Mouse (Mus musculus): Measurements from ENCODE around the gene Nutf2-ps1. TPM values are rescaled to one million over a fixed set of nuclear protein-coding genes. Genes with fewer than 3 reads are reported as not detected.

Nutf2-ps1 gene
- total RNA-seq, 2 experiments from 2014 or later: 76.4 to 81.0 TPM

GRCm38 (mm10) chr19:53571056-53571455 is 17.8 kb downstream of the Nutf2-ps1 start:
- no peak for DNase-seq

DNA sequence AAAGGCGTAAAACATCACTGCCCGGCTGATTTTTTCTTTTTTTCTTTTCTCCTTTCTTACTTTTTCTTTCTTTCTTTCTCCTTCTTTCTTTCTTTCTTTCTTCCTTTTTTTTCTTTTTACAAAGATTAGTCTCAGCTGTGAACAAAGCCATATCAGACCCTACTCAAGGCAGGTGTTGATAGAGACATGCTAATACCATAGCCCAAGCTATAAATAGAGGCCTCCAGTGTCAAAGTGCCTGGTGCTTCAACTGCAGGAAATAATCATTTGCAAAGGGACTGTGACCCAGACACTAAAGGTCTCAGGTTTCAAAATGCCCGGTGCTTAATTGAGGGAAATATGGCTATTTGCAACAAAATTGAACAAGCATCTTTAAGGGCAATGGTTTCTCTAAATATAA is 20.3 kb downstream of the Nutf2-ps1 start:
- DNase-seq: no peak

- DNase-seq: no peak
Measured at GRCm38 (mm10) chr19:53567864-53568263, 21.0 kb downstream of the Nutf2-ps1 start.

DNA sequence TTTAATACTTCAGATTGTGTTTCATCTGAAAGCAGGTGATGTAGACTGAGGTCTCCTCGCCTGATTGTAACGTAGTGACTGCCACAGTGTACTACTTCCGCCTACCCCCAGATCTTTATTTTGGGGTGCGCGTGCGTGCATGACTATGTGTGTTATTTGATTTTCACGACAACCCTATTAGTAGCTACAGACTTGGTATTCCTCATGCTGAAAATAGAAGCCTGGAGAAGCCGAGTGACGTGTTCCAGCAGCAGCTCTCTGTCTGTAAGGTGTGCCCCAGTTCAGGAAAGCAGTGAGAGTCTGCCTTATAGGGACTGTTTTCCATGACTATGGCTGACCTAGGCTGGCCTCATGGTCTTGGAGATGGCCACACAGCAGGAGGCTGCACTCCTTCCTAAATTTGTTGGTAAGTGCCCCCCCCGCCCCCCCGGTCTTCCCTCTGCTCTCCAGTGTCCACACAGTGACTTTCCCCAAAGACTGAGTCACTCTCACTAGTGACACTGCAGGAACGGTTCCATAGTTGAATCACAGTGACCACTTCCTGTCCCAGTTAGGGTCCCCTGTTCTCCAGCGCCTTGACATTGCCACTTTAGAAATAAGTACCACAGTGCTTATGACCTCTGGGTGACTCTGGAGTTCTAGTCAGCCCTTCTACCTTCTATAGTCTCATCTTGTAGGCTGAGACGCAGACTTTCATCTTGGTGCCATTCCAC is 23.1 kb downstream of the Nutf2-ps1 start:
- no peak for DNase-seq

- no peak for DNase-seq
Measured at GRCm38 (mm10) chr19:53564174-53564573, 24.7 kb downstream of the Nutf2-ps1 start.

GRCm38 (mm10) chr19:53560436-53560835 is 28.4 kb downstream of the Nutf2-ps1 start:
- DNase-seq: no peak

DNA sequence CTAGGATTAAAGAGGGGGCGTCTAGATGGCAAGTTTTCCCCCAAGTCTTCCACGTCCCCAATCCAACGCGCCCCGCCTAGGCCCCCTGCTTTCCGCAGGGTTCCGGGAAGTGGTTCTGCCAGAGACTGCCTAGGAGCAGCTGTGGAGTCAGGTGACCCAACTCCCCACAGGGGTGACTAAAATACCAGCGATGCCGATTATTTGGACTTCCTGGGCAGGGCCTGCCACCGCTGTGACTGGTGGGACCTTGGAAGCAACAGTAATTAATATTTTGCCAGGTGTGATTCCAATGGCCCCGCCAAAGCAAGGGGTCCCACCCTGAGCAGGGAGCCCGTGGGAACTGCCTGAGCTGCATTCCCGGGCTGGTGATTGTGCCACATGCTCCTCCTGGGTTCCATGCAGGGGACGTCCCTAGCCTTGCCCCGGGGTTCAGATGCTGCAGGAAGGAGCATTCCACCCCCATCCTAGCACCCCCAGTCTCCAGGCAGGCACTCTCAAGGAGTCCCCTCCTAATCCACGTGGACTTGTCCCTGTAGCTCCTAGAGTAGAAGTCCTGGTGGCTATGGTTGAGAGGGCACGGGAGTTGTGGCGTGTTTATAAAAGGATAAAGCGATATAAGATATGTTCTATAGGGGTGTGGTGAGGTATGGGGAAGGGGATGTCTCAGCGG is 31.5 kb downstream of the Nutf2-ps1 start:
- DNase-seq: no peak

DNA sequence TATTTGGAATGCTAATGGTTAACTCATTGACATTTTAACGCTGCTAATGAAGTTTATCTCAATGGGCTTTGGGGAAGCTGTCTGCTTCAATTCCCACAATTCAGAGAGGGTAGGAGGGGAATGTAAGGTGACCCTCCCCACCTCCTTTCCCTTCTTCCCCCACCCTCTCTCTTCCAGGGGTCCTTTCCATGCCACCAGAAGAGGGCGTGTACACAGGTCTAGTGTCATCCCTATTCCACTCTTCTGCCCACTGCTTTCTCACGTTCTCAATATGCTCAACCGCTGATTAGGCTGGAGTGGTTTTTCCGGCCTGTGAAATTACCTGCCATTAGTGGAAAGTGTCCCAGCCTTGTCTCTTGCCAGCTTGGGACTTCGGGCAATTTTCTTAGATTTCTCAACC is 32.0 kb downstream of the Nutf2-ps1 start:
- no peak for DNase-seq

- DNase-seq: no peak
Measured at GRCm38 (mm10) chr19:53554981-53555616, 33.8 kb downstream of the Nutf2-ps1 start.

DNA sequence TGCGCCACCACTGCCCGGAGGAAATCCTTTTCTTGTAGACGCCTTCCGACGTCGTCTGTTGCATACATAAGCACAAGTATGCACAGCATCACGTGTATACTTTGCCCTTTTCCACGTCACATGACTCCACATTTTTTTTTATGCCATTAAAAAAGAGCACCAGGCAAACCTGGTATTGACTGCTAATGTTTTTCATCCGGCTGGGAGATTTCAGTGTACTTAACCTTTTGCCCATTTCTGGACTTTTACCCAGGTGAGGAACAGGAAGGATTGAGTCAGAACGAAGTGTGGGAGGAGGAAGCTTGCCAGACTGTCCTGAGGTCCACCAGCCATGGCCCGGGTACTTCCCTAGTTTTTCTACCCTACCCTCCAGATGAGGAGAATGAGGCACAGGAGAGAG is 34.5 kb downstream of the Nutf2-ps1 start:
- DNase-seq: no peak

DNA sequence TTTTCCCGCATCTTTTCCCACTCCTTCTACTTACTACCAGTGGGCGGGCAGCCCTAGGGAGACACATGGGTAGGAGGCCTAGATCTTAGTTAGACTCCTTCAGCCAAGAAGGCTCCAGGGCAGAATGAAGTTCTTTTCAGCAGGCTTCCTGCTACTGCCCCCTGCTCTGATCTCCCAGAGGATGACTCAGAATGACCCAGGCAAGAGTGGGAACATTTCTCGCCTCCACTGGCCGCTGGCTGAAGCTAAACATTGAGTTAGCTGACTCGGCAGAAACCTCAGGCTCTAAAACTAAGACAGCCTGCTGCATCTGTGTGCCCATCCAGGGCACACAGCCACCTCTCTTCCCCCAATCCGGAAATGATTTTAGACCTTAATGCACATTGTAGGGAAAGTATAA is 36.1 kb downstream of the Nutf2-ps1 start:
- no peak for DNase-seq

DNA sequence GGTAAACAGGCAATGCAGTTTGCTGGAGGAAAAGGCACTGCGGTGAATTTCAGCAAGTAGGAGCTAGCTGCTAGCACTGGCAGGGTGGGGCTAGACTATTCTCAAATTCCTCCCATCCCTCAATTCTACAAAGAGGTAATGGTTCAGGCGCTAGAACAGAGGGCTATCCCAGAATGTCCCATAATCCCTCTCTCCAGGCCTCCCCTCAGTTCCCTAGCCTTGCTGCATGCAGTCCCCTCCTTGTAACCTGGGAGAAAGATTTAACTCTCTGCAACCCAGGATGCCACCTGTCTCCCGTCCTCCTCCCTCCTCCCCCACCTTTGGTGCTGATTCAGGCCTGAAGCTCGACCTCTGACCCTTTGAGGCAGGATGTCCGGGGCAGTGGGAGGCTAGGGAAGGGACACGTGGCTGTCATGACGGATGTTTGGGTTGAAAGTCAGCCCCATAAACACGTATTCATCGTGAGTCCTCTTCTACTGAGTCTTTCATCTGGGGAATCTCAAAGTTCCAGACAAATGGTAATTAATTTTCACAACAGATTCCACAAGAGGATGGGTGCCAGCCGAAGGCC is 36.6 kb downstream of the Nutf2-ps1 start:
- DNase-seq: no peak

- DNase-seq: no peak
Measured at GRCm38 (mm10) chr19:53550972-53551371, 37.9 kb downstream of the Nutf2-ps1 start.

- DNase-seq: no peak
Measured at GRCm38 (mm10) chr19:53547597-53547996, 41.3 kb downstream of the Nutf2-ps1 start.

DNA sequence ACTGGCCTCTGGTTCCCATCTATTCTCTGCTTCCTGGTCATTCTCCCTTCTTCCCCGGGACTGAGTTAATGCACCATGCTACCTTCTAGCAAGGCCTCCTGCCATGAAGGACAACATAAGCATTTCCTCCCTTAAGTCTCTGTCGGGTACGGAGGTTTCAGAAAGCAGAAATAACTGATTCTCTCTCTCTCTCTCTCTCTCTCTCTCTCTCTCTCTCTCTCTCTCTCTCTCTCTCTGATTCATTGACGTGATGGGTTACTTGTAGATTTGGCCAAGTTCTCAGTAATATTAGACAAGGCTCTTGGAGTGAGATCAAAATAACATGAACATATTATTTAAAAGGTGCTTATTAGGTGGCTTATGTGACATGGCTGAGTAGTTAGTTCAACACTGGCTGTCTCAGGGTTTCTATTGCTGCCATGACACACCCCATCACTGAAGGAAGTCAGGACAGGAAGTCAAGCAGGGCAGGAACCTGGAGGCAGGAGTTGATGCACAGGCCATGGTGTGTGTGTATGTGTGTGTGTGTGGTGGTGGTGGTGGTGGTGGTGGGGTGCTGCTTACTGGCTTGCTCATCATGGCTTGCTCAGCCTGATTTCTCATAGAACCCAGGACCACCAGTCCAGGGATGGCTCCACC is 43.8 kb downstream of the Nutf2-ps1 start:
- no peak for DNase-seq

DNA sequence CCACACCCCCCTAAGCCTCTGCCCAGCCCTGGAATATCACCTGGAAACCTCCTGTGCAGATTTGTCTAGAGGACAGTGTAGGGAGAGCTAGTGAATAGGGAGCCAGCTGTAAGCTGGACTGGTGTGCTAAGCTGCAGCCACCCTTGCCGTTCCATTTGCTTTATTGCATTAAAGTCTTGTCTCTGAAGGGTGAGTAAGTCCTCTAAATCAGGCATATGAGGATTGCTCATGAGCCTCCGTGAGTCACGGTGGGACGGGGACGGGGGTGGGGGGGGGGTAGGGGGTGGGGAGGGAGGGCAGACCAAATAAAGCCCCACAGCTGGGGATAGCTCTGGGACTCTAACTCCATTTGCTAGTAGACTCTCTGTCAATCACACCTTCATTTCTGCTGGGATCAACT is 45.3 kb downstream of the Nutf2-ps1 start:
- DNase-seq: no peak

DNA sequence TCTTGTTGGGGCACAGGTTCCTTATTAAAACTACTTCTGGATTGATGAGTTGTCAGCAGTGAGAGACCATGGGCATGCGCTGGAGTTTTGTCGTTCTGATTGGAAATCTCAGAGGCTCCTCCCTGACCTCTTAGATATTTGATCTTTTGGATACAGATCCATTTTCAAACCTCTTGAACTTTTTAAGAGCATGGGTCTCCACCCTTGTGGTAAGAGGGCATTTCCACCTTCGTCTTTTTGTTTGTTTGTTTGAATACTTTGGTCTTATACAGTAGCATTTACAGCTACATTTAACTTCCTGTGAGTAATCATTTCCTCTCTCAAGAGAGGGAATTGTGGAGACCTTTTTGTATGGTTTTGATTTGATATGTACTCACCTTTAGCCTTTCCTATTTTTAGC is 49.6 kb downstream of the Nutf2-ps1 start:
- DNase-seq: no peak

DNA sequence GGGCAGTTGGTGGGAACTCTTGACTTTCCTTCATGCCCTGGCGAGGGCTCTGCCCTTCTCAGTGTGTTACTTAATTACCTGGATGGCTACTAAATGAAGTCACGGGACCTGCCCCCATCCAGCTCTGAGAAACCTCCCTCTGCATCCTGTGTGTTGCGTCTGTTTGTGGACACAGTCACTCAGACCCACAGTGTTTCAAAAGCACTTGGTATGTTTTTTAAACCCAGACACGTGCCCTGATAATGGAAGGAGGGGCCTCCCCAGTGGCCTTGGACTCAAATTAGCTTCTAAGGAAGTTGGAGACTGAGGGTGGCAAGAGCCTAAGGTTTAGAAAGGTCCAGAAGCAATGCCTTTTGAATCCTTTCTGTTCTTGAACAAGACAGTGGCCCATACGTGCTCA is 50.1 kb downstream of the Nutf2-ps1 start:
- no peak for DNase-seq
